ENCODE assay signal across 16 mouse cellular contexts in the genomic region with DNA sequence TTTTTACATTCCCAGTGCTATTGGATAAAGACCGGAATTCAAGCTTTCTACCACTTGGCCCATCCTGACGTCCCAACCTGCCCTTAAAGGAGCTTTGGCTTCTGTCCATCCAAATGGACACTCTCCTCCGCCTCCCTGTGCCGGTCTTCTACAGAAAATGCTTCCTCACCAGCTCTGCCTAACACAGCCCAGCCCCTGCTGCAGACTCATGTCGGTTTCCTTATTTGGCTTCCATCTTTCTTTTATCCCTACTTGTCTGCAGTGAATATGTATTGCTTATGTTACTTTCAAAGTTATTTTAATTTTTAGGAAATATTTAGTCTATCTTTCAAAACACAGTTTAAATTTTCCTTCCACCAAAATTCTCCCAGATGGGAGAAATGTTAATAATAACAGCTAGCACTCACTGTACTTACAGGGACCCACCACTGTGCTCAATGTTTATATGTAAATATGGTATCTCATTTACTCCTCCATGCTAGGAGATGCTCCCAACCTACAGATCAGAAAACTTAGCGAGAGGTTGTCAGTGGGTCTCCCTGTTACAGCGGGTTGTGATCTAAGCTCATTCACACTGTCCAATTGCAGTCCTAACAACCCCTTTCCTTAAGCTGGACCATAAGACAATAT.
"Had no signal": no experiment of that assay in that cellular context is flagged by ENCODE, and none has a peak within 500 bp of the region (broad histone marks: within the 10 kb centered on the region; RNA-seq: fewer than 3 reads in every experiment).

No protein-coding gene starts in this region.

- H3K36me3 ChIP-seq: limb, embryonic 12.5 days; liver, embryonic 13.5 days; neural tube, embryonic 12.5 days had no signal

- H3K4me2 ChIP-seq: limb, embryonic 12.5 days; liver, embryonic 13.5 days; neural tube, embryonic 12.5 days had no signal

- DNase-seq: kidney, adult 11 months; kidney, adult 9 months; kidney, postnatal 36 days; layer of hippocampus, adult 9-11 months; liver; liver, embryonic 13.5 days; liver, postnatal 0 days; midbrain, embryonic 14.5 days; retina, postnatal 1 day; right cerebral cortex, postnatal 4 days; thymus, adult 2 months; thymus, postnatal 36 days had no signal

- H3K9me3 ChIP-seq: liver, embryonic 13.5 days; neural tube, embryonic 12.5 days had no signal

- H3K4me3 ChIP-seq: limb, embryonic 12.5 days; liver, embryonic 13.5 days; neural tube, embryonic 12.5 days had no signal

- H3K27me3 ChIP-seq: limb, embryonic 12.5 days; liver, embryonic 13.5 days; neural tube, embryonic 12.5 days had no signal

- ATAC-seq: hindbrain, postnatal 0 days; liver, postnatal 0 days had no signal

- H3K27ac ChIP-seq: hindbrain, postnatal 0 days; kidney, postnatal 0 days; liver, embryonic 13.5 days; neural tube, embryonic 12.5 days had no signal

- H3K4me1 ChIP-seq: liver, embryonic 13.5 days had no signal

- H3K9ac ChIP-seq: limb, embryonic 12.5 days; liver, embryonic 13.5 days; liver, postnatal 0 days; neural tube, embryonic 12.5 days had no signal
